ENCODE assay signal across 7 mouse cellular contexts in genomic region chr6:146270162-146270561, GRCm38 (mm10).
DNase-seq lines count a peak whose midpoint lies in the region; ATAC-seq lines count a peak whose summit lies in the region.

No protein-coding gene starts in this region.

- no peak for ATAC-seq in CD4-positive, CD25-positive, alpha-beta regulatory T cell, adult 4 months

- intact Hi-C loops in left cerebral cortex, postnatal 36 days (cut with DNase I) = loop anchor here (10.0 kb wide), 1 partner anchor 525 kb away; the partner anchor contains the start of gene Rassf8

- DNase-seq in layer of hippocampus, postnatal 14 days (ENCODE audit: low spot score in 2 of 2) = peak; percentile 32 to 49
- DNase-seq in layer of hippocampus, adult 11-12 months (ENCODE audit: low spot score) = no peak
- peak; percentile 31 for DNase-seq in brain, adult 2 months (ENCODE audit: low read depth, low spot score)
- DNase-seq in cerebellum, postnatal 14 days = peak; percentile 39 to 42
- DNase-seq in heart, postnatal 4 days = peak; percentile 62
- no peak for DNase-seq in left cerebral cortex, postnatal 36 days (ENCODE audit: low spot score in 2 of 2)

Comparison
In these comparisons a context has a peak if more than half of its experiments do, and no peak if none do; other contexts are left out.
1. DNase-seq: peak in layer of hippocampus, postnatal 14 days (2 of 2), brain, adult 2 months (single experiment), cerebellum, postnatal 14 days (2 of 2) and heart, postnatal 4 days (single experiment); none in layer of hippocampus, adult 11-12 months (single experiment) and left cerebral cortex, postnatal 36 days (0 of 2).